Mouse (Mus musculus) layer of hippocampus, adult 2 months (tissue): ENCODE results near the gene Cdhr4. TPM values are rescaled to one million over a fixed set of nuclear protein-coding genes. Genes with fewer than 3 reads are reported as not detected.

Source experiments
- DNase-seq, 2 experiments: peaks; one replicate each; pipeline ENCODE4 v3.0.0; 2022; ENCODE audit warnings: low spot score in 2 of 2
- H3K27ac ChIP-seq: fragments of 200-600 bp; 2 replicates; pipeline ENCODE4 v1.8.1; 2022
- H3K4me3 ChIP-seq: fragments of 200-600 bp; 2 replicates; pipeline ENCODE4 v1.8.1; 2022; ENCODE audit warnings: mild to moderate bottlenecking
- CTCF ChIP-seq: fragments of 200-600 bp; conservative IDR thresholded peaks from 2 replicates; pipeline ENCODE4 v1.8.1; 2022; ENCODE audit warnings: antibody characterized with exemption, mild to moderate bottlenecking, moderate library complexity
- total RNA-seq, 2 experiments: library from RNA; stranded (reverse); gene quantifications; 2 replicates each; pipeline ENCODE4 v1.2.3; 2021

Gene Cdhr4
- total RNA-seq, 2 experiments from 2014 or later, result 5.8 to 6.4 TPM

DNA sequence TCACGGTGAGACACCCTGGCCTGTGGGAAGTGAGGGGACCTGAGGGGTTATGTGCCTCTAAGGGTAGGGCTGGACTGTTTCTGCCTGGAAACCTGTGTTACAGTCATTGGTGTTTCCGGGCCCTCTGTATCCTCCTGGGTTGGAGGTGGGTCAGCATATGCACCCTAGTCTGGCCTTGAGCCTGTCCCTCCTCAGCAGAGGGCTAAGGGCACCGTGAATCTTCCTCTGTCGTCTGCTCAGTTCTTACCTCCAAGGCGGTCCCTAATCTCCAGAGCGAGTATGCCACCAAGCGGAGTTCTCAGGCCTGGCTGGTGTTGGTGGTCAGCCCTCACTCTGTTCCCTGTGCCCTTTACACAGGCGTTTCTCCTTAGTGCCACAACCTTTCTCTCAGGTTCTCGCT lies 29.4 kb upstream of the Cdhr4 start:
- DNase-seq, result no peak
- Histone ChIP-seq H3K4me3 (no peak overlapping the region), H3K27ac (peak overlapping the region; percentile 92; the same call in 1 of the 2 replicates)
- TF ChIP-seq CTCF, result no peak

DNA sequence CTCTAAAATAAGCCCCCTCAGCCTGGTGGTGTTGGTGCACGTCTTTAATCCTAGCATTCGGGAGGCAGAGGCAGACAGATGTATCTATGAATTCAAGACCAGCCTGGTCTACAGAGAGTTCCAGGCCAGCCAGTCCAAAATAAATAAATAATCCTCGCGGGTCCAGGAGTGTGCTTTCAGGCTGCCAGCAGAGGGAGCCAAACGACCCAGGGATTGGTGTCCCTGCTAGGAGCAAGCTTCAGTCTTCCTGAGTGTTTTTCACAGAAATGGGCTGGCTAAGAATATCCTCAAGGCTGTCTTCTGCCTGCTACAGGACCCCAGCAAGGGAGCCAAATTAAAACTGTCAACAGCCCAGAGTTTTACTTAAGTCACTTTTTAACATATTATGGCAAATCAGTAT lies 28.6 kb upstream of the Cdhr4 start:
- Histone ChIP-seq H3K4me3 (no peak overlapping the region), H3K27ac (peak overlapping the region; percentile 33; the same call in 1 of the 2 replicates)
- peak; percentile 74 to 80 for DNase-seq
- peak; percentile 98 for TF ChIP-seq CTCF

DNA sequence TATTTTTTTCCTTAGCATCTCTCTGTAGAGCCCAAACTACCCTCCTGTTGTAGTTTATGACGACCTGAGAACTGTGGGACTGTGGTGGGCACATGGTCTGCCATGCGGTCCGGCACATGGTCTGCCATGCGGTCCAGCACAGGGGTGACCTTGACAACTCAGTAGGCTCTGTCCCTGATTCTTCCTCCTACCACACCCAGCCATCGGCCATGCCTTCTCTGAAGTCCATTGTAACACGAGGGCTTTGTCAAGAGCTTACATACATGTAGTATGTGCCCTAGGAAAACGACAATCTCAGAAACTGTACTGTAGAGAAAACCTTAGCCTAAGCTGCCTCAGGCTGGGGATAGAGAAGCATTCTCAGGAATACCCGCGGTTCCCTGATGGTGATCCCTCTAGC lies 27.6 kb upstream of the Cdhr4 start:
- Histone ChIP-seq H3K4me3 (no peak overlapping the region), H3K27ac (no peak overlapping the region)
- no peak for DNase-seq
- TF ChIP-seq CTCF, result no peak

DNA sequence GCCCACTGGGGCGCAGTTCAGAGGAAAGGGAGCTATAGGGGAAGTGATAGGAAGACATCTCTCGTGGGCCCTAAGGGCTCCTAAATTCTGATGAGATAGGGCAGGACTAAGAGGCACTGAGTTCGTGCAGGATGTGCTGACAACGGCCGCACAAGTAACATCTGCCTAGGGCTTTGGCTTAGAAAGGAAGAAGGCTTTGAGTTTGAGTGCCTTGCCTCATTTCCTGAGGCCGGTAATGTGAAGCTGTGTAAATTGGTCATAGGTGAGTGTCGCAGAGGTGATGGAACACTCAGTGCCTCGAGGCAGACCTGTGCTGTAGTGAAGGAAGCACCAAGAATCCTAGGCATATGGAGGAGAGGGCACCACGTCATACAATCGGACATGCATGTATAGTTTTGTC lies 25.6 kb upstream of the Cdhr4 start:
- no peak for TF ChIP-seq CTCF
- H3K4me3 ChIP-seq, result no peak overlapping the region
- DNase-seq, result no peak
- 0 out of 2 replicates have a peak overlapping the region, but pooled peaks have one; percentile 1 for H3K27ac ChIP-seq

DNA sequence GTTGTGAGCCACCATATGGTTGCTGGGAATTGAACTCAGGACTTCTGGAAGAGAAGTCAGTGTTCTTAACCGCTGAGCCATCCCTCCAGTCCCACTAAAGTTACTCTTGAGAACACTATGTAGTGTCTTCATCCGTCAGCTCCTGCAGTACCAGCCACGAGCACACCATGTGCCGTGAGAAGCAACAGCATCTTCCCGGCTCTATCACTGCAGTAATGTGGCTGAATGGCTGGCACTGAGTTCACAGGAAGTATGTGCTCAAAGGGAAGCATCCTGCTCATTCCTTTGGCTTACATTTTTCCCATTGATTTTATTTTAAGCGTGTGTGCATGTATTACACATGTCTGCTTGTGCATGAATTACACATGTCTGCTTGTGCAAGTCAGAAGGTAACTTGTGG lies 24.9 kb upstream of the Cdhr4 start:
- no peak overlapping the region for H3K27ac ChIP-seq
- no peak overlapping the region for H3K4me3 ChIP-seq
- DNase-seq, result no peak
- TF ChIP-seq CTCF, result no peak

DNA sequence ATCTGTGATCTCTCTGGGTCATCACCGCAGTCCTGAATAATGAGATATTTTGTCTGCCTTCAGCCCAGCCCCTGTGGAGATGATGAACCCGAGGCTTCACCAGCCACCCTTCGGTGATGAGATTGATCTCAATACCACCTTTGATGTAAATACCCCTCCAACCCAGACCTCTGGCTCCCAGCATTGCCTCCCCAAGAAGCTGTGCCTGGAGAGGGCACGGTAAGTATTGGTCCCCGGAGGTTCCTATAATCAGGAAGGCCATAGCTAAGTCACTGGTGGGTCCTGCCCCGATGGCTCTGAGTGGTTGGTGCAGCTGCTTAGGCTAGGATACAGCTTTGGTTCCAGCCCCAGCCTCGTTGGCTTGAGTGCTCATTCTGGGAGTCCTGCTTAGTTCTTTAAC lies 23.8 kb upstream of the Cdhr4 start:
- no peak for DNase-seq
- Histone ChIP-seq H3K4me3 (no peak overlapping the region), H3K27ac (no peak overlapping the region)
- no peak for TF ChIP-seq CTCF

DNA sequence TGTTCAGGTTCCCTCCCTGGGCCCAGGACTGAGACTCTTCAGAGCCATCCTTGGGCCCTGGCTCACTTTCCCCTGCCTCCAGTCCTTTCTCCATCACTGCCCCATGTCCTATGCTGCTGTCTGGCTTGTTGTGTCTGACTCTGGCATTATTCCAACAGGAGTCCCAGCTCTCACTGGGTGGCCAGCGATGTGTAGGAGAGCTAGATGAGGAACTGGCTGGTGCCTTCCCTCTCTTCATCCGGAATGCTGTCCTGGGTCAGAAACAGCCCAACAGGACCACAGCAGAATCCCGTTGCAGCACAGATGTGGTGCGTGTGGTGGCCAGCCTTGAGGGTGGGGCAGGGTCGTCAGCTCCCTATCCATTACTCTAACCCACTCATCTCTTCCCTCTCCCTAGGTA lies 22.0 kb upstream of the Cdhr4 start:
- no peak overlapping the region for H3K27ac ChIP-seq
- no peak overlapping the region for H3K4me3 ChIP-seq
- TF ChIP-seq CTCF, result no peak
- no peak for DNase-seq

DNA sequence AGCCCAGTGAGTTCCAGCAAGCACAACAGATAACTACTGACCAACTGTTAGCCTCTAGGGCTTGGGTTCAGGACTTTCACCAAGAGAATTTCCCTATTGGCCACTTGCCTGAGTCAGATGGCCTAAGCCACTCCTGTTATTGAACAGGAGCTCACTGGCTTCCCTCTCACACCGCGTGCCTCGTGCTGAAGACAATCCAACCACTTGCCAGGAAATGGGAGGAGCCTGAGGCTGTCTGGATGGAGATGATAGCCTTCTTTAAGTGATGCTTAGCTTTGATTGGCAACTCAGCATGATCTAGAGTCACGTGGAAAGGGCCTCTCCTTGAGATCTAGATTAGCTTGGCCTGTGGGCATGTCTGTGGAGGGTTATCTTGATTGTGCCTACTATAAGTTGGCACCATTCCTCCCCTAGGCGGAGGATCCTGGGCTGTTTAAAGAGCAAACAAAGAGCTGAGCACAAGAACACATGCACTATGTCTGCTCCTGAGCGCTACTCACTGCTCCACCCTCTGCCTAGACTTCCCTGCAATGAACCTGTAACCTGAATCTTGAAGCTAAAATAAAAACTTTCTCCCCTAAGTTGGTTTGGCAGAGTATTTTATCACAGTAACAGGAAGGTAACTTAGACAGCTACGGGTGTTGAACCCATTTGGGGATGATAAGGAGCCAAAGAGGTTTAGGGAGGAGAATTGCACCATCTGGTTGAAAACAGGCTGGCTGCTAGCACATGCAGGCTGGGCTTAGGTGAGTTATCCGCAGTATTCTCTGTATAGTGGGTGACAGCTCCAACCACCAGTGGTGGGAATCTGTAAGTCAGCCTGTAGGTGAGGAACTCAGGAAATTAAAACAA lies 20.4 kb upstream of the Cdhr4 start:
- no peak overlapping the region for H3K4me3 ChIP-seq
- no peak for DNase-seq
- H3K27ac ChIP-seq, result no peak overlapping the region
- TF ChIP-seq CTCF, result no peak

DNA sequence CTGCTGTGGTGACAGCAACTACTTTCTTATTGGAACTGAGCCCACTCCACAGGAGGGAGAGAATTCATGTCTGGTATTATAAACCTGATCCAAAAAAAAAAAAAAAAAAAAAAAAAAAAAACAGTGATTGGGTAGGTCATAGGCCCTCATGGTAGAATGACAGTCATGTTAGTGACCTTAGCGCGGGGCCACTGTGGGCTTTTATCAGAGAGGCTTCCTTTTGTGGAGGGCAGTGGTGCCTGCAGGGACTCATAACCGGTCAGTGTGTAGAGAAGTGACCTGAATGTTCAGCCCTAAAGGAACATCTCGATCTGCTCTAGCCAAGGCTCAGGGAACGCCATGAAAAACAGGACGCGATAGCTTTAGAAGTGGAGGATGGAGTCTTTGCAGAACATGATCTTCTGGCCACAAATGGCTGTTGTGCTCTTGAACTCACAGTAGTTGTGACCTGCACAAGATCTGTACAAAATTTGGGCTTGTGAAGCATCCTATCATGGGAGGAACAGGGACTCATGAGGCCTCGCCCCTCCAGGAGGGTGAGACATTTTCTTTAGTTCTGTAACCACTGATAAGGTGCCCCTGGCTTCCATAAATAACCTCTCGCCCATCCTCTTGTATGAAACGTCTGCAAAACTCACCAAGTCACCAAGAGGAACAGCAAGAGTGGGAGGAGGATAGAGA lies 17.7 kb upstream of the Cdhr4 start:
- DNase-seq, result no peak
- no peak for TF ChIP-seq CTCF
- Histone ChIP-seq H3K4me3 (no peak overlapping the region), H3K27ac (peak overlapping the region; percentile 29; the same call in 1 of the 2 replicates)

DNA sequence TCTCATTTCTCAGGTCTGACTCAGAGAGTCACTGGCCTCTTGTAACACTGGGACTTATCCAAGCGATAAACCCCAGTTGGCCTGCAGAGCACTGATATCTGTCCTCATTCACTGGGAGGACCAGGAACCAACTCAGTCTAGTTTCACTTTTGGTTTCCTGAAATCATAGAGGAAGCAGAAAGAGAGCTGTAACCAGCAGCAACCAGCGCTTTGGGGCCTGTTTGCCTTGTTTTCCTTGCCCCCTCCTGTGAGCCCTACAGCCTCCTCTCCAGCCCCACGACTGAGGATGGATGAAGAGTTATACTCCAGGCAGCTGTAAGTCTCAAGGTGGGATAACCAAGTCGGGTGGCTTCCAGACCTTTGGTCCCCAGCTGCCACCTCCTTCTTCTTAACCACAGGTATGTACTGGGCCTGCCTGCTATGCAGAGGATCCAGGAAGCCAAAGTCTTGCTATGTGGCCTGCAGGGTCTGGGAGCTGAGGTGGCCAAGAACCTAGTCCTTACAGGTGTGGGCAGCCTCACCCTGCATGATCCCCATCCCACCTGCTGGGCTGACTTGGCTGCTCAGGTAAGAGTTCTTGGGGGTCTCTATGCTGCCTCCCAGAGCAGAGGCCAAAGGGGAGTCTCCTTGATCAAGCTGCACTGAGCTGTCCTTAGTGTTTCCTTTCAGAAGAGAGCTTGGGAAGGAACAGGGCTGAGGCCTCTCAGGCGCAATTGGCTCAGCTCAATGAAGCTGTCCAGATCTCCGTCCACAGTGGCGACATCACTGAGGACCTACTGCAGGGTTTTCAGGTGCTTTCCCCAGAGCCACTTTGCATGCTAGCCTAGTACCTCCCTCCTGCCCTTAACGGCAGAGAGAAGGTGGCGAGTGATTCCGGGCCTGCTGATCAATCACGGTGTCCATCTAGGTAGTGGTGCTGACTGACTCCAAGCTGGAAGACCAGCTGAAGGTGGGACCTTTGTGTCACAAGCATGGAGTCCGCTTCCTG lies 16.6 kb upstream of the Cdhr4 start, which contains the start of gene Uba7:
Gene Uba7 (plus strand): TSS at position 107 of the 988 bp plus-strand sequence.
- TF ChIP-seq CTCF, result no peak
- peak within 1 kb of the TSS; percentile 17; the same call in 1 of the 2 replicates for H3K4me3 ChIP-seq
- no peak for DNase-seq
- H3K27ac ChIP-seq, result peak within 1 kb of the TSS; percentile 61

DNA sequence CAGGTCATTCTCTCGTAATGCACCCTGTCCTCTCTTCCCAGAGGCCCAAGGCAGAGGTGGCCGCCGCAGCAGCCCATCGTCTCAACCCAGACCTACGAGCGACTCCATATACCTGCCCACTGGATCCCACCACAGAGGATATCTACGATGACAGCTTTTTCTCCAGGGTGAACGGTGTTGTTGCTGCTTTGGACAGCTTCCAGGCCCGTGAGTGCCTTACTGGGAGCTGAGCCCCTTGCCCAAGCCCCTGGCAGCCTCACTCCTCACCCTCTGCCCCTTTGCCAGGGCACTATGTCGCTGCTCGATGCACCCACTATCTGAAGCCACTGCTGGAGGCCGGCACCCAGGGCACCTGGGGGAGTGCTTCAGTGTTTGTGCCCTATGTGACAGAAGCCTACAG lies 13.5 kb upstream of the Cdhr4 start:
- TF ChIP-seq CTCF, result no peak
- H3K27ac ChIP-seq, result no peak overlapping the region
- no peak overlapping the region for H3K4me3 ChIP-seq
- DNase-seq, result no peak
